Mouse (Mus musculus) hindbrain, embryonic 12.5 days (tissue): ENCODE data around the gene Ankdd1a. TPM values are rescaled to one million over a fixed set of nuclear protein-coding genes. Genes with fewer than 3 reads are reported as not detected.

ENCODE experiments used
- ATAC-seq: fragments of 200-750 bp; cut with Nextera tagmentation; 2 replicates; pipeline ENCODE4 v1.8.0; 2017; ENCODE audit warnings: moderate TSS enrichment; ENCODE audit not compliant: low FRiP score
- H3K27ac ChIP-seq: fragments of 300-500 bp; sonication (generic); 2 replicates; pipeline ENCODE4 v1.5.1; 2016; ENCODE audit warnings: mild to moderate bottlenecking
- H3K27me3 ChIP-seq: fragments of 300-500 bp; sonication (generic); 2 replicates; pipeline ENCODE4 v1.6.1; 2016; ENCODE audit warnings: mild to moderate bottlenecking
- H3K36me3 ChIP-seq: fragments of 300-500 bp; sonication (generic); 2 replicates; pipeline ENCODE4 v1.6.1; 2016; ENCODE audit warnings: mild to moderate bottlenecking
- H3K4me1 ChIP-seq: fragments of 300-500 bp; sonication (generic); 2 replicates; pipeline ENCODE4 v1.6.1; 2016
- H3K4me2 ChIP-seq: fragments of 300-500 bp; sonication (generic); replicated peaks from 2 replicates; pipeline ENCODE4 v1.6.1; 2016; ENCODE audit warnings: mild to moderate bottlenecking
- H3K4me3 ChIP-seq: fragments of 300-500 bp; sonication (generic); 2 replicates; pipeline ENCODE4 v1.5.1; 2016; ENCODE audit warnings: mild to moderate bottlenecking
- H3K9ac ChIP-seq: fragments of 300-500 bp; sonication (generic); 2 replicates; pipeline ENCODE4 v1.6.1; 2016; ENCODE audit warnings: mild to moderate bottlenecking, moderate library complexity
- H3K9me3 ChIP-seq: fragments of 300-500 bp; sonication (generic); replicated peaks from 2 replicates; pipeline ENCODE4 v1.6.1; 2016; ENCODE audit warnings: mild to moderate bottlenecking
- WGBS: fragments of 180-500 bp; shearing (Covaris S2); methylation state at CpG from one replicate; pipeline ENCODE4 v1.1.7; 2016; 5-methylcytosine and 5-hydroxymethylcytosine counted together
- polyA plus RNA-seq: library from polyadenylated mRNA; unstranded; fragments of >200 nt; fragmentation: Nextera tagmentation; extraction: Ambion mirVana; gene quantifications from 2 replicates; pipeline ENCODE4 v1.2.1, GENCODE M21; 2016

The Ankdd1a gene
- polyA plus RNA-seq, 1 experiment from 2014 or later: not detected

- Histone ChIP-seq H3K9ac (no peak overlapping the region), H3K27ac (no peak overlapping the region), H3K9me3 (no peaks in the 10 kb centered on the region), H3K36me3 (peaks cover 76% of the 10 kb centered on the region), H3K4me3 (no peak overlapping the region), H3K27me3 (no peaks in the 10 kb centered on the region), H3K4me2 (no peak overlapping the region), H3K4me1 (no peaks in the 10 kb centered on the region)
- ATAC-seq: no peak
- 92% methylated on average over 8 of the region's 8 CpGs for WGBS
These were observed 40.8 kb downstream of the Ankdd1a start for GRCm38 (mm10) chr9:65479158-65479557.

DNA sequence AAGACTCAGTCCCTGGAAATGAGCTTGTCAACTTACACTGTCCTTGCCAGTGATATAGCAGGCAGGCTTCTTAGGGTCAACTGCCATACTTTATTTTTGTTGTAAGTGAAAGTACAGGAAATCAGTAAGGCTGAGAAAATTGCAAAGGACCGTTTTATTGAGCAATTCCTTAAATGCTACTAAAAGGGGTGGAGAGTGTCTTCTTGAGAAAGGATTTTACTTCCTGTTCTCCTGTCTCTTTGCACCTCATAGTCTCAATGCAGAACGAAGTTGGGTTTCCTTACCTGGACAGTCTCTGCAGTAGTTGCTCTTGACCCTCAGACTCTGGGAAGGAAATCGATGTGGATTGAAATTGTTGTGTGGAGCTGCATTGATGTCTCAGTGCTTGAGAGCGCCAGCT lies 47.2 kb downstream of the Ankdd1a start:
- no peak overlapping the region for H3K9ac ChIP-seq
- WGBS: 96% methylated on average over 4 of the region's 4 CpGs

GRCm38 (mm10) chr9:65467686-65468085 lies 52.3 kb downstream of the Ankdd1a start:
- no peak overlapping the region for H3K9ac ChIP-seq
- H3K9me3 ChIP-seq: no peaks in the 10 kb centered on the region
- H3K4me1 ChIP-seq: peaks cover 10% of the 10 kb centered on the region
- no peak for ATAC-seq
- H3K4me3 ChIP-seq: no peak overlapping the region
- H3K36me3 ChIP-seq: peaks cover 50% of the 10 kb centered on the region
- no peak overlapping the region for H3K4me2 ChIP-seq
- 0 out of 2 replicates have a peak overlapping the region, but pooled peaks have one; percentile 30 for H3K27ac ChIP-seq
- 48% methylated on average over 11 of the region's 11 CpGs for WGBS
- H3K27me3 ChIP-seq: no peaks in the 10 kb centered on the region

More for the DNA sequence above, 47.2 kb downstream of the Ankdd1a start:
- no peak overlapping the region for H3K27ac ChIP-seq
- H3K4me1 ChIP-seq: peaks cover 4% of the 10 kb centered on the region
- H3K4me3 ChIP-seq: no peak overlapping the region
- no peaks in the 10 kb centered on the region for H3K9me3 ChIP-seq
- H3K36me3 ChIP-seq: peaks cover 69% of the 10 kb centered on the region
- H3K27me3 ChIP-seq: no peaks in the 10 kb centered on the region
- no peak overlapping the region for H3K4me2 ChIP-seq
- no peak for ATAC-seq

GRCm38 (mm10) chr9:65465241-65465640 lies 54.8 kb downstream of the Ankdd1a start:
- peaks cover 27% of the 10 kb centered on the region for H3K4me1 ChIP-seq
- H3K4me3 ChIP-seq: no peak overlapping the region
- no peak overlapping the region for H3K9ac ChIP-seq
- no peak overlapping the region for H3K27ac ChIP-seq
- H3K27me3 ChIP-seq: no peaks in the 10 kb centered on the region
- no peak for ATAC-seq
- H3K36me3 ChIP-seq: peaks cover 29% of the 10 kb centered on the region
- WGBS: 96% methylated on average over 2 of the region's 2 CpGs
- no peaks in the 10 kb centered on the region for H3K9me3 ChIP-seq
- no peak overlapping the region for H3K4me2 ChIP-seq

DNA sequence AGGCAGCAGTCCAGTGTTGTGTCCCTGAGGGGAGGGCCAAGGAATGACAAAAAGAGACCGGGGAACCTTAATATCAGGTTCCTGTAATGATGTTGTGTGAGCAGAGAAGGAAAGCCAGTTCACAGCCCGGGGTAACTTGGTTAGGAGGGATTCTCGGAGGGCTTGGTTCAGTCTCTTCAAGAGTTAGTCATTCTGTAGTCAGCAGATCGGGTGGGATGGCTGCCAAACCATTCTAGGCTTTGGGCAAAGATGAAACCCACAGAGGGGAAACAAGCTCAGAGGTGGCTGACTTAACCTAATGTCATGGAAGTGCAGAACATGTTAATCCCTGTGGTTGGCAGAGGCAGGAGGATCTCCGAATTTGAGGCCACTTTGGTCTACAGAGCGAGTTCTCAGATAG lies 55.8 kb downstream of the Ankdd1a start:
- no peaks in the 10 kb centered on the region for H3K9me3 ChIP-seq
- H3K9ac ChIP-seq: no peak overlapping the region
- WGBS: 96% methylated on average over 6 of the region's 6 CpGs
- H3K27me3 ChIP-seq: no peaks in the 10 kb centered on the region
- H3K27ac ChIP-seq: no peak overlapping the region
- ATAC-seq: no peak
- peaks cover 19% of the 10 kb centered on the region for H3K36me3 ChIP-seq
- H3K4me3 ChIP-seq: no peak overlapping the region
- H3K4me1 ChIP-seq: peaks cover 29% of the 10 kb centered on the region
- no peak overlapping the region for H3K4me2 ChIP-seq

- H3K9ac ChIP-seq: no peak overlapping the region
- 82% methylated on average over 5 of the region's 5 CpGs for WGBS
- no peaks in the 10 kb centered on the region for H3K27me3 ChIP-seq
These were observed 57.4 kb downstream of the Ankdd1a start for GRCm38 (mm10) chr9:65462544-65462943.

GRCm38 (mm10) chr9:65460732-65461442 lies 59.1 kb downstream of the Ankdd1a start, which contains the start of gene Spg21:
Spg21 (plus strand) TSS chr9:65460947.
- no peaks in the 10 kb centered on the region for H3K9me3 ChIP-seq
- WGBS: under 1% methylated on average over 50 of the region's 53 CpGs

More at GRCm38 (mm10) chr9:65462544-65462943, 57.4 kb downstream of the Ankdd1a start:
- Histone ChIP-seq H3K4me2 (peak overlapping the region; percentile 77; the same call in 1 of the 2 replicates), H3K27ac (no peak overlapping the region), H3K36me3 (peaks cover 18% of the 10 kb centered on the region), H3K4me1 (peaks cover 23% of the 10 kb centered on the region), H3K4me3 (no peak overlapping the region), H3K9me3 (no peaks in the 10 kb centered on the region)
- no peak for ATAC-seq

GRCm38 (mm10) chr9:65460198-65460597 lies 59.8 kb downstream of the Ankdd1a start:
- Histone ChIP-seq H3K4me2 (peak overlapping the region; percentile 77), H3K9ac (peak overlapping the region; percentile 91; the same call in 1 of the 2 replicates), H3K4me1 (peaks cover 22% of the 10 kb centered on the region), H3K4me3 (peak overlapping the region; percentile 89; the same call in 1 of the 2 replicates), H3K36me3 (peaks cover 3% of the 10 kb centered on the region), H3K9me3 (no peaks in the 10 kb centered on the region), H3K27ac (peak overlapping the region; percentile 91), H3K27me3 (no peaks in the 10 kb centered on the region)
- ATAC-seq: no peak
- WGBS: 39% methylated on average over 3 of the region's 3 CpGs

More at GRCm38 (mm10) chr9:65460732-65461442, 59.1 kb downstream of the Ankdd1a start, which contains the start of gene Spg21:
- Histone ChIP-seq H3K4me1 (peaks cover 22% of the 10 kb centered on the region), H3K4me3 (peak within 1 kb of the TSS; percentile 89), H3K9ac (peak within 1 kb of the TSS; percentile 91), H3K4me2 (peak within 1 kb of the TSS; percentile 77), H3K27me3 (no peaks in the 10 kb centered on the region), H3K36me3 (peaks cover 10% of the 10 kb centered on the region), H3K27ac (peak within 1 kb of the TSS; percentile 91)
- peak; percentile 97 for ATAC-seq

GRCm38 (mm10) chr9:65458975-65459374 lies 61.0 kb downstream of the Ankdd1a start:
- Histone ChIP-seq H3K27ac (no peak overlapping the region), H3K36me3 (no peaks in the 10 kb centered on the region; the same call in 1 of the 2 replicates), H3K9me3 (no peaks in the 10 kb centered on the region), H3K4me2 (no peak overlapping the region), H3K4me3 (no peak overlapping the region), H3K9ac (no peak overlapping the region), H3K27me3 (no peaks in the 10 kb centered on the region), H3K4me1 (peaks cover 22% of the 10 kb centered on the region)
- no peak for ATAC-seq
- 87% methylated on average over 2 of the region's 2 CpGs for WGBS

- H3K36me3 ChIP-seq: peaks cover 73% of the 10 kb centered on the region
- H3K27ac ChIP-seq: no peak overlapping the region
- ATAC-seq: no peak
- no peak overlapping the region for H3K9ac ChIP-seq
- H3K27me3 ChIP-seq: no peaks in the 10 kb centered on the region
- WGBS: 85% methylated on average over 6 of the region's 6 CpGs
- H3K4me3 ChIP-seq: no peak overlapping the region
- no peaks in the 10 kb centered on the region for H3K9me3 ChIP-seq
- no peaks in the 10 kb centered on the region for H3K4me1 ChIP-seq
- H3K4me2 ChIP-seq: no peak overlapping the region
These were observed 72.0 kb downstream of the Ankdd1a start for GRCm38 (mm10) chr9:65447951-65448350.

GRCm38 (mm10) chr9:65444692-65445091 lies 75.3 kb downstream of the Ankdd1a start:
- H3K4me1 ChIP-seq: no peaks in the 10 kb centered on the region
- H3K27ac ChIP-seq: no peak overlapping the region
- H3K4me3 ChIP-seq: no peak overlapping the region
- no peaks in the 10 kb centered on the region for H3K27me3 ChIP-seq
- ATAC-seq: no peak
- no peak overlapping the region for H3K9ac ChIP-seq
- H3K4me2 ChIP-seq: no peak overlapping the region
- WGBS: 93% methylated on average over 4 of the region's 4 CpGs
- H3K9me3 ChIP-seq: no peaks in the 10 kb centered on the region
- H3K36me3 ChIP-seq: peaks cover 70% of the 10 kb centered on the region
